Mouse (Mus musculus) heart, embryonic 13.5 days (tissue): ENCODE results near the gene Gm9732. TPM values are rescaled to one million over a fixed set of nuclear protein-coding genes. Genes with fewer than 3 reads are reported as not detected.
"Not testable (repeated sequence)": the region's sequence is repeated elsewhere in the genome, so short reads cannot be mapped to it uniquely, and the experiment has no call there.

Experiments
- ATAC-seq: fragments of 200-750 bp; cut with Nextera tagmentation; 2 replicates; pipeline ENCODE4 v1.8.0; 2017; ENCODE audit warnings: moderate TSS enrichment; ENCODE audit not compliant: insufficient number of reproducible peaks, low FRiP score, low TSS enrichment; ENCODE audit errors: extremely low read depth
- H3K27ac ChIP-seq: fragments of 300-500 bp; sonication (generic); replicated peaks from 2 replicates; pipeline ENCODE4 v1.5.1; 2015; ENCODE audit warnings: moderate library complexity, mild to moderate bottlenecking, inconsistent platforms
- H3K27me3 ChIP-seq: fragments of 300-500 bp; sonication (generic); replicated peaks from 2 replicates; pipeline ENCODE4 v1.6.1; 2015; ENCODE audit warnings: mild to moderate bottlenecking, inconsistent platforms
- H3K36me3 ChIP-seq: fragments of 300-500 bp; sonication (generic); 2 replicates; pipeline ENCODE4 v1.6.1; 2015; ENCODE audit warnings: mild to moderate bottlenecking, inconsistent platforms
- H3K4me1 ChIP-seq: fragments of 300-500 bp; sonication (generic); 2 replicates; pipeline ENCODE4 v1.6.1; 2015; ENCODE audit warnings: inconsistent platforms
- H3K4me2 ChIP-seq: fragments of 300-500 bp; sonication (generic); 2 replicates; pipeline ENCODE4 v1.6.1; 2015; ENCODE audit warnings: inconsistent platforms, mild to moderate bottlenecking, moderate library complexity
- H3K4me3 ChIP-seq: fragments of 300-500 bp; sonication (generic); 2 replicates; pipeline ENCODE4 v1.5.1; 2015; ENCODE audit warnings: moderate library complexity, mild to moderate bottlenecking, inconsistent platforms
- H3K9ac ChIP-seq: fragments of 300-500 bp; sonication (generic); 2 replicates; pipeline ENCODE4 v1.6.1; 2015; ENCODE audit warnings: inconsistent platforms, mild to moderate bottlenecking, moderate library complexity
- H3K9me3 ChIP-seq: fragments of 300-500 bp; sonication (generic); 2 replicates; pipeline ENCODE4 v1.6.1; 2016; ENCODE audit warnings: inconsistent platforms
- WGBS: fragments of 180-500 bp; shearing (Covaris S2); methylation state at CpG from one replicate; pipeline ENCODE4 v1.1.7; 2015; ENCODE audit warnings: mixed read lengths; 5-methylcytosine and 5-hydroxymethylcytosine counted together
- polyA plus RNA-seq: library from polyadenylated mRNA; unstranded; fragments of >200 nt; fragmentation: Nextera tagmentation; extraction: Ambion mirVana; gene quantifications from 2 replicates; pipeline ENCODE4 v1.2.1, GENCODE M21; 2015

Gene Gm9732
- polyA plus RNA-seq: not detected in 2 replicates

- H3K9ac ChIP-seq, H3K4me1 ChIP-seq, H3K4me3 ChIP-seq, H3K9me3 ChIP-seq, H3K36me3 ChIP-seq, H3K27me3 ChIP-seq, H3K27ac ChIP-seq, ATAC-seq, H3K4me2 ChIP-seq: not testable (repeated sequence)
- 61% methylated on average over 8 of the region's 8 CpGs for WGBS
Observed at GRCm38 (mm10) chr14:43274986-43275511, at the start of gene Gm9732. Gene Gm9732, plus strand, starts transcription at chr14:43275036.

- not testable (repeated sequence) for ATAC-seq, H3K9ac ChIP-seq, H3K36me3 ChIP-seq, H3K4me2 ChIP-seq, H3K4me1 ChIP-seq, H3K9me3 ChIP-seq, H3K4me3 ChIP-seq, H3K27ac ChIP-seq, H3K27me3 ChIP-seq
- WGBS: 75% methylated on average over 4 of the region's 4 CpGs
Observed at GRCm38 (mm10) chr14:43235204-43235603, 39.6 kb upstream of the Gm9732 start, which contains the start of gene Gm8122. Gene Gm8122, minus strand, starts transcription at chr14:43235304.

GRCm38 (mm10) chr14:43237769-43238168 is 37.1 kb upstream of the Gm9732 start:
- H3K9me3 ChIP-seq, H3K9ac ChIP-seq, H3K4me2 ChIP-seq, H3K27me3 ChIP-seq, ATAC-seq, H3K4me1 ChIP-seq, H3K27ac ChIP-seq, H3K36me3 ChIP-seq, H3K4me3 ChIP-seq: not testable (repeated sequence)

DNA sequence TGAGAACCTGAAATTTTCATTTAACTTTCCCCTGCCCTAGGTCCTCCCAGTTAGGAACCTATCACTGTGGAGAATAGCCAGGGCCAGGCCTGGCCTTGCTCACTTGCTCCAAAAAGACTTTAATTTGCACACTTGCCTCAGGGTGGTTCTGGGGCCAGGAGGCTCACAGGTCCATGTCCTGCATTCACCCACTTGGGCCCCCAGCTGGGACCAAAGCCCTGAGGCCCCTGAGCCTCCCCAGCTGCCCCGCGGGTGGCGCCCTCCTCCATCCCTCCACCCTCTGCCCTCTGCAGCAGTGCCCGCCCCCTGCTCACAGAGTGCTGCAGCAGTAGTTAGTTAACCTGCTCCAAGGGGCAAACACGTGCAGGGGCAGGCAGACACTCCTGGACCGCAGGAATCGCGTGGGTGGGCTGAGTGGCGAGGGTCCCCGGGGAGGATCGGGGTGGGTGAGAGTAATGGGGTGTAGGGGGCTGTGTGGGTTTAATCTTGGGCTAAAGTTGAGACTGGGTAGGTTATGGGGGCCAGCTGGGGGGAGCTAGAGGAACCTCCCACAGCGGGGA is 25.1 kb upstream of the Gm9732 start:
- H3K4me1 ChIP-seq, H3K4me3 ChIP-seq, H3K36me3 ChIP-seq, H3K27me3 ChIP-seq, ATAC-seq, H3K9me3 ChIP-seq, H3K9ac ChIP-seq, H3K4me2 ChIP-seq, H3K27ac ChIP-seq: not testable (repeated sequence)
- 25% methylated on average over 9 of the region's 12 CpGs for WGBS

DNA sequence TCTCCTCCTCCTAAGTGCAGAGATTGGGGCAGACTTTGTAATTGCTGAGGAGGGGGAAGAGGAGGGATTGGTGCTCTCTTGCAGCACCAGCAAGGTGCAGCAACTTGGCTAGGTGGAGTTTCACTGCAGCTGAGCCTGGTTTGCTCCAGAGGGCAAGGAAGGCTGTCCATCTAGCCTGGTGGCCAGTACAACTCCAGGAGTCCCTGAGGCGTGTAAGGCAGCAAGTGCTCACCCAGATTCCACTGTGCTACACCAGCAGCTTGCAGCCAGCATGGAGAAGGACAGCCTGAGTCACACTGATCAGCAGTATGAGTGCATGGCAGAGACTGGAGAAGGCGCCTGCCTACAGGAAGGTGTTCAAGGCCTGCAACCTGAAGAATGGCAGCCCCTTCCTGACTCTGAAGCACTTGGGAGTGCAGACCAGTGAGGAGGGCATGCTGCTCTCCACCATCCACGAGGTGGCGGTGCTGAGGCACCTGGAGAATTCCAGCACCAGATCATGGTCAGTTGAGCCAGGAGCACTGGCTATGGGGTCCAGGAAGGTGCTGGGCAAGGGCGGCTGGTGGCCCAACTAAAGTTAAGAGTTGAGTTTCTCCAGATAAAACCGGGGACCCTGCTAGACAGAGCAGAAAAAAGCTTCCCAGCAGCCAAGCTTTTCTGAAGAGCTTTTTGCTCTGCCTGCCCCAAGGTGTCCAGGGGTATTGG is 24.1 kb upstream of the Gm9732 start:
- not testable (repeated sequence) for H3K4me3 ChIP-seq, H3K36me3 ChIP-seq, H3K27ac ChIP-seq, ATAC-seq, H3K4me2 ChIP-seq, H3K27me3 ChIP-seq, H3K4me1 ChIP-seq, H3K9me3 ChIP-seq, H3K9ac ChIP-seq
- 15% methylated on average over 5 of the region's 6 CpGs for WGBS

DNA sequence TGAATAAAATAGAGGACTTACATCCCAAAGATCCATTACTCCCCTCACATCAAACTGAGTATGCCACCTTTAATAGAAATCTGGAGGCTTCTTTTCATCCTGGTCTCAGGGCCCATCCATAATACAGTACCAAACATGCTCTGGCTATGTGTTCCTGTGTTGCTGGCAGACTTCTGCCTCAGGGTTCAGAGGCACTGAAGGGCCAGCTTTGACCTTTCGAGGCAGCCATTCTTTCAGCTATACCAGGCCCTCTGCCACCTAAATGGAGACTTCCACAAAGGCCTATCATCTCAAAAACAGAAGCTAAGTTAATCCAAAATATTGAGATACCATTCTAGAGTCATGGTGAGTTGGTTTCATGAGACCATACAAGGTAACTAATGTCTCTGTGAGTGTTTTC is 18.3 kb upstream of the Gm9732 start:
- not testable (repeated sequence) for H3K4me3 ChIP-seq, H3K9ac ChIP-seq, H3K36me3 ChIP-seq, H3K27ac ChIP-seq, H3K9me3 ChIP-seq, H3K4me1 ChIP-seq, H3K27me3 ChIP-seq, H3K4me2 ChIP-seq, ATAC-seq
- 63% methylated on average over 1 of the region's 1 CpGs for WGBS

DNA sequence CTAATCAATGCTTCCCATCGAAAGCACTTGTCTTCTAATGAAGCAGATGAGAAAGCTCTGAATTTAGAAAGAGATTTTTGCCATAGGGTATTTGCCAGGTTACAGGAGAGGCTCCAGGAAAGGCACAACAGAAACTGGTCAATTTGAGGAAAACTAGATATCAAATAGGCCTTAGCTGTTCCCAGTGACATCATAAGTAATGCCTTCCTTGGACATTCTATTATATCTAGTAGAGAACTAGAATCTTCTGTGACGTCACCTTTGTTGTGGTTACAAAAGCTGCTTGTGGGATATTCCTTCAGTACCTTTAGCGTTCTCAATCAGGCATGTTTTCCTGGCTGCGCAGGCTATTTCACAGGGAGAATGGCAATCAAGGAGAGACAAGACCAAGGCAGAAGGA is 16.5 kb upstream of the Gm9732 start, which contains the start of gene Gm8126:
Gene Gm8126 (plus strand): TSS at position 301 of the 400 bp plus-strand sequence.
- H3K36me3 ChIP-seq, H3K9ac ChIP-seq, H3K4me1 ChIP-seq, H3K4me2 ChIP-seq, H3K27me3 ChIP-seq, H3K27ac ChIP-seq, H3K9me3 ChIP-seq, ATAC-seq, H3K4me3 ChIP-seq: not testable (repeated sequence)
- 85% methylated on average over 2 of the region's 4 CpGs for WGBS

DNA sequence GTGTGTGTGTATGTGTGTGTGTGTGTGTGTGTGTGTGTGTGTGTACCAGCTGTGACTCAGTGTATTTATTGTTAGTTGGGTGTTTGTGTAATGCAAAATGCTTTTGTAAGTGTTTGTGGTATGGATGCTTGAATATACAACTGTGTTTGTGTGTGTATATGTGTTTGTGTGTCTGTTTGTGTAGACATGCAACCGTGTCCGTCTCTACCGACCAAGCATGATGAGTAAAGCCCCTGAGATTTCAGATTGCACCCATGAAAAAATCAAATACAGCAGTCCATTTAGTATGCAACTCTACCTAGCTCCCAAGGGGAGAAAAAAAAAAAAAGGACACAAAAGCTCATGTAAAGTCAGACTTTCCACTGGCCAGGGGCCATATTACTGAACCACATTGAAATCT is 11.4 kb upstream of the Gm9732 start:
- H3K9me3 ChIP-seq, H3K36me3 ChIP-seq, H3K27me3 ChIP-seq, H3K9ac ChIP-seq, H3K4me1 ChIP-seq, H3K4me3 ChIP-seq, H3K4me2 ChIP-seq, ATAC-seq, H3K27ac ChIP-seq: not testable (repeated sequence)
- WGBS: 71% methylated on average over 3 of the region's 3 CpGs

- not testable (repeated sequence) for ATAC-seq, H3K36me3 ChIP-seq, H3K4me2 ChIP-seq, H3K4me3 ChIP-seq, H3K4me1 ChIP-seq, H3K27ac ChIP-seq, H3K9ac ChIP-seq, H3K27me3 ChIP-seq, H3K9me3 ChIP-seq
- WGBS: 30% methylated on average over 2 of the region's 2 CpGs
Observed at GRCm38 (mm10) chr14:43268521-43269084, 6.2 kb upstream of the Gm9732 start.

- not testable (repeated sequence) for H3K9me3 ChIP-seq, H3K27ac ChIP-seq, H3K4me3 ChIP-seq, ATAC-seq, H3K4me1 ChIP-seq, H3K4me2 ChIP-seq, H3K27me3 ChIP-seq, H3K9ac ChIP-seq, H3K36me3 ChIP-seq
- 67% methylated on average over 3 of the region's 3 CpGs for WGBS
Observed at GRCm38 (mm10) chr14:43269211-43269610, 5.6 kb upstream of the Gm9732 start.

GRCm38 (mm10) chr14:43273161-43273560 is 1.7 kb upstream of the Gm9732 start:
- not testable (repeated sequence) for H3K4me2 ChIP-seq, H3K4me1 ChIP-seq, H3K27ac ChIP-seq, H3K9me3 ChIP-seq, H3K4me3 ChIP-seq, H3K9ac ChIP-seq, ATAC-seq, H3K36me3 ChIP-seq, H3K27me3 ChIP-seq
- WGBS: 81% methylated on average over 1 of the region's 1 CpGs

DNA sequence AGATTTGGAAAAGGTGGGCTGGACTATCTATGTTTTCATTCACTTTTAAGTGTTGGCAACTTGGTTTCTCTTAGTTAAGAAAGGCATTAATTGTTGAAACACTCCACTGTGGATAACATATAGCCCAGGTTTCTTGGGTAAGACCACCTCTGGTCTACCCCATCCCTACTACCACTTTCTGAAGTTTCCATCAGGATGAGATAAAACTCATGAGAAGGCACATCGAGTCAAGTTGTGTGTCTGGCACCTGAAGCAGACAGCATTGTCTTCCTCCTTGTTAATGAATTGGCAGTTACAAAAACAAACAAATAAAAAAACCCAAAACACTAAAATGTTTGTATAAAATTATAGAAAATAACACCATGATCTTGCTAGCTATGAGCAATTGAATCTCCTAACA is 916 bp downstream of the Gm9732 start:
- WGBS: 50% methylated on average over 1 of the region's 1 CpGs

More for the DNA sequence above, 916 bp downstream of the Gm9732 start:
- H3K27me3 ChIP-seq, H3K27ac ChIP-seq, H3K9ac ChIP-seq, H3K9me3 ChIP-seq, H3K4me2 ChIP-seq, ATAC-seq, H3K4me3 ChIP-seq, H3K36me3 ChIP-seq, H3K4me1 ChIP-seq: not testable (repeated sequence)
